Mouse (Mus musculus) lung, postnatal 0 days (tissue): ENCODE results near the gene Pdzrn4. TPM values are rescaled to one million over a fixed set of nuclear protein-coding genes. Genes with fewer than 3 reads are reported as not detected.

Source experiments
- ATAC-seq: fragments of 200-750 bp; cut with Nextera tagmentation; 2 replicates; pipeline ENCODE4 v1.8.0; 2017; ENCODE audit warnings: moderate library complexity
- DNase-seq: peaks from one replicate; pipeline ENCODE4 v3.0.0-alpha.2; 2016; ENCODE audit warnings: low spot score
- H3K27ac ChIP-seq: fragments of 300-500 bp; sonication (generic); 2 replicates; pipeline ENCODE4 v1.5.1; 2014; ENCODE audit warnings: antibody characterized with exemption, mild to moderate bottlenecking, low read length, mixed read lengths
- H3K27me3 ChIP-seq: fragments of 300-500 bp; sonication (generic); replicated peaks from 2 replicates; pipeline ENCODE4 v1.6.1; 2014; ENCODE audit warnings: low read length, mixed read lengths; ENCODE audit not compliant: insufficient read depth
- H3K36me3 ChIP-seq: fragments of 300-500 bp; sonication (generic); 2 replicates; pipeline ENCODE4 v1.6.1; 2014; ENCODE audit warnings: low read length, mixed read lengths; ENCODE audit not compliant: insufficient read depth
- H3K4me1 ChIP-seq: fragments of 300-500 bp; sonication (generic); 2 replicates; pipeline ENCODE4 v1.6.1; 2014; ENCODE audit warnings: antibody characterized with exemption, low read depth, low read length, mixed read lengths; ENCODE audit not compliant: insufficient read depth
- H3K4me2 ChIP-seq: fragments of 300-500 bp; sonication (generic); replicated peaks from 2 replicates; pipeline ENCODE4 v1.6.1; 2014; ENCODE audit warnings: low read depth, mild to moderate bottlenecking, low read length, moderate library complexity, mixed read lengths
- H3K4me3 ChIP-seq: fragments of 300-500 bp; sonication (generic); 2 replicates; pipeline ENCODE4 v1.5.1; 2014; ENCODE audit warnings: low read depth, low read length
- H3K9ac ChIP-seq: fragments of 300-500 bp; sonication (generic); replicated peaks from 2 replicates; pipeline ENCODE4 v1.6.1; 2014; ENCODE audit warnings: low read depth, mild to moderate bottlenecking
- H3K9me3 ChIP-seq: fragments of 300-500 bp; sonication (generic); 2 replicates; pipeline ENCODE4 v1.6.1; 2016; ENCODE audit warnings: low read length, mixed read lengths
- CTCF ChIP-seq: IDR thresholded peaks from 2 replicates; pipeline ENCODE4 v1.5.1; 2016; ENCODE audit warnings: antibody characterized with exemption, mild to moderate bottlenecking
- EP300 ChIP-seq: IDR thresholded peaks from 2 replicates; pipeline ENCODE4 v1.6.1; 2016; ENCODE audit warnings: antibody characterized with exemption, mild to moderate bottlenecking, control low read depth
- WGBS: fragments of 180-500 bp; shearing (Covaris S2); extraction: QIAGEN DNeasy Blood & Tissue Kit; methylation state at CpG from one replicate; pipeline ENCODE4 v1.1.7; 2014; 5-methylcytosine and 5-hydroxymethylcytosine counted together
- polyA plus RNA-seq: library from polyadenylated mRNA; unstranded; fragments of >200 nt; fragmentation: Nextera tagmentation; extraction: Ambion mirVana; gene quantifications from 2 replicates; pipeline ENCODE4 v1.2.1, GENCODE M21; 2015

Pdzrn4 gene
- polyA plus RNA-seq, 1 experiment from 2014 or later = 0.60 TPM

DNA sequence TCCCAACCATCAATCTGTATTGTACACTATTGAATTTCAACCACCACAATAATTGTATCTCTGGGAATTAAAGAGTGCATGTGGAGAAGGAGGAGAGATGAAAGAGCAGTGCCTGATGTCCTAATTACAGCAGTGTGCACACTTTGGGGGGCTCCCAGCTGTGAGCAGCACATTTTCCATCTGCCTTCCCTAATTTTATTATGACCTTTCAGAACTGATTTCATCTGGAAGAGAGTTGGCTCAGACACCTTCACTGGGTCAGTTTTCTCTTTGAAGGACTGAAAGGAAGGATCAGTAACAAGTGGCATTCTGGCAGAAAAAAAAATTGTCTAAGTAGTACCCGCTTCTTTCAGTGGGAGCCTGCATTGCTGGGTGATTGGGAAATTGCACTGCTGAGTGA lies 119.0 kb downstream of the Pdzrn4 start:
- DNase-seq = no peak
- no peaks in the 10 kb centered on the region for H3K27me3 ChIP-seq
- H3K4me2 ChIP-seq = no peak overlapping the region
- no peak for ATAC-seq
- H3K9ac ChIP-seq = no peak overlapping the region
- H3K4me3 ChIP-seq = no peak overlapping the region
- 67% methylated on average over 1 of the region's 1 CpGs for WGBS
- TF ChIP-seq EP300 (no peak), CTCF (no peak)
- H3K9me3 ChIP-seq = no peaks in the 10 kb centered on the region
- H3K27ac ChIP-seq = no peak overlapping the region
- H3K4me1 ChIP-seq = no peaks in the 10 kb centered on the region
- no peaks in the 10 kb centered on the region for H3K36me3 ChIP-seq

- ATAC-seq (no peak), DNase-seq (no peak)
- no peaks in the 10 kb centered on the region for H3K27me3 ChIP-seq
- H3K4me1 ChIP-seq = no peaks in the 10 kb centered on the region
- WGBS = 35% methylated on average over 19 of the region's 19 CpGs
- no peaks in the 10 kb centered on the region for H3K9me3 ChIP-seq
- no peak overlapping the region for H3K9ac ChIP-seq
- no peak overlapping the region for H3K27ac ChIP-seq
- H3K36me3 ChIP-seq = no peaks in the 10 kb centered on the region
- TF ChIP-seq CTCF (no peak), EP300 (no peak)
- H3K4me3 ChIP-seq = no peak overlapping the region
- no peak overlapping the region for H3K4me2 ChIP-seq
Measured at GRCm38 (mm10) chr15:92520677-92521225, 124.1 kb downstream of the Pdzrn4 start.

DNA sequence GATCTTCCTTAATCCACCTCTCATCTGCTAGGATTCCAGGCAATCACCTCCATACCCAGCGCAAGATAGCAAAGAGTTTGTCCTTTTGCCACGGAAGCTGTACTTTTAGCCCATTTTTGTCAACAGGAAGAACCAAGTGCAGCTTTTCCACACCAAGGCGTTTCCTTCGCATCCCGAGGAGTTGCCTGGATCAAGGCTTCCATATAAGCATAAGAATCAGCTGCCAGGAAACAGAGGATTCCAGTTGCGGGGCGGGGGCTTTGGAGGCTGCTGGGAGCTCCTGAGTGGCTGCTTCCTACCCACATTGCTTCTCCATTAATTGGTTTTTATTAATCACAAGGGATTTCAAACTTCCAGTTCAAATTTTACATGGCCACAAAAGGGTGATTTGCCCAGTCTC lies 125.0 kb downstream of the Pdzrn4 start:
- TF ChIP-seq EP300 = no peak
- no peak overlapping the region for H3K27ac ChIP-seq
- no peak overlapping the region for H3K9ac ChIP-seq
- H3K4me3 ChIP-seq = no peak overlapping the region
- H3K4me1 ChIP-seq = no peaks in the 10 kb centered on the region
- no peaks in the 10 kb centered on the region for H3K9me3 ChIP-seq
- DNase-seq = no peak
- H3K27me3 ChIP-seq = no peaks in the 10 kb centered on the region
- ATAC-seq = no peak
- no peak overlapping the region; the same call in 1 of the 2 replicates for H3K4me2 ChIP-seq
- WGBS = 12% methylated on average over 7 of the region's 7 CpGs
- H3K36me3 ChIP-seq = no peaks in the 10 kb centered on the region

DNA sequence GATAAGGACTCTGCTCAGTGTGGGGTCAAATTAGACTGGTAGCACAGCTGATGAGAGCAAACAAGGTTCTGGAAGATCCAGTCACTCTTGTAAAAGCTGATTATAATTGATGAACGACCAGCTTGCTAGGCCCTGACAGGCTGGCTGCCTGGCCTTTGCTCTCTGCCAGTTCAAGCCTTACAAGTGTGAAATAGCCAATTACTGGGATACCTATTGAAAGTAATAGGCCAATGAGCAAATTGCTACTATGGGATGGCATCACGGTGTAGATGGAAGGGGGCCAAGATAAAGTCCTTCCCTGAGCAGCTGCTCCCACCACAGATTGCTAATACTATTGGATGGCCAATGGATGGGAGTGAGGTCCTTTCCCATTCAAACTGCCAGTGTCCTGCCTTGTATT lies 128.2 kb downstream of the Pdzrn4 start:
- no peaks in the 10 kb centered on the region for H3K9me3 ChIP-seq
- DNase-seq = no peak
- no peak overlapping the region for H3K9ac ChIP-seq
- H3K27ac ChIP-seq = no peak overlapping the region
- 6% methylated on average over 2 of the region's 2 CpGs for WGBS
- H3K4me3 ChIP-seq = no peak overlapping the region
- H3K4me2 ChIP-seq = no peak overlapping the region
- ATAC-seq = no peak
- no peaks in the 10 kb centered on the region for H3K4me1 ChIP-seq
- no peak for TF ChIP-seq CTCF
- TF ChIP-seq EP300 = no peak
- H3K27me3 ChIP-seq = no peaks in the 10 kb centered on the region
- H3K36me3 ChIP-seq = no peaks in the 10 kb centered on the region

DNA sequence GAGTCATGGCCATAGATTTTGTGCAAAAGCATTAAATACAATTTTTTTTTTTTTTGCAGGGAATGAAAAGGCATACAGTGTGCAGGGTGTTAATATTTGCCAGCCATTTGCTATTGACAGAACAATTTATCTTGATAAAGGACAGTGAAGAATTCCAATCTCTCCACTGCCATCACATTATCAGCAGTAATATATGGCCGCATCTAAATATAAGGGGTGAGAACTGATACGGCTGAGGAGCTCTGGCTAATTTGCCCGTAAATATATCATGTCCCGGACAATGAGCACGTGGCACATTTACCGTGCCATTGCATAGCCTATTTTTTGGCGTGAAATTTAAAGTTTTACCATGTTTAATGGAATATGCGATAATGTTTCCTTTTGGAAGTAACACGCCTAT lies 128.7 kb downstream of the Pdzrn4 start:
- TF ChIP-seq EP300 = no peak
- TF ChIP-seq CTCF = no peak
- no peak overlapping the region for H3K9ac ChIP-seq
- H3K4me2 ChIP-seq = no peak overlapping the region
- no peaks in the 10 kb centered on the region for H3K36me3 ChIP-seq
- no peak for DNase-seq
- no peaks in the 10 kb centered on the region for H3K9me3 ChIP-seq
- 69% methylated on average over 9 of the region's 9 CpGs for WGBS
- H3K27me3 ChIP-seq = no peaks in the 10 kb centered on the region
- ATAC-seq = no peak
- no peak overlapping the region for H3K27ac ChIP-seq
- H3K4me3 ChIP-seq = no peak overlapping the region
- no peaks in the 10 kb centered on the region for H3K4me1 ChIP-seq

- no peak for ATAC-seq
Measured at GRCm38 (mm10) chr15:92526731-92527130, 130.1 kb downstream of the Pdzrn4 start.

GRCm38 (mm10) chr15:92543252-92543651 lies 146.6 kb downstream of the Pdzrn4 start:
- DNase-seq = no peak
- no peak for TF ChIP-seq EP300
- TF ChIP-seq CTCF = no peak
- no peak overlapping the region for H3K27ac ChIP-seq
- no peaks in the 10 kb centered on the region for H3K9me3 ChIP-seq
- H3K36me3 ChIP-seq = no peaks in the 10 kb centered on the region
- H3K4me2 ChIP-seq = no peak overlapping the region
- H3K9ac ChIP-seq = no peak overlapping the region
- 8% methylated on average over 1 of the region's 1 CpGs for WGBS
- H3K27me3 ChIP-seq = no peaks in the 10 kb centered on the region
- no peaks in the 10 kb centered on the region for H3K4me1 ChIP-seq
- H3K4me3 ChIP-seq = no peak overlapping the region
- ATAC-seq = no peak

More at GRCm38 (mm10) chr15:92526731-92527130, 130.1 kb downstream of the Pdzrn4 start:
- H3K9ac ChIP-seq = no peak overlapping the region
- no peak overlapping the region for H3K4me3 ChIP-seq
- no peaks in the 10 kb centered on the region for H3K27me3 ChIP-seq
- WGBS = 65% methylated on average over 4 of the region's 4 CpGs
- no peaks in the 10 kb centered on the region for H3K9me3 ChIP-seq
- no peaks in the 10 kb centered on the region for H3K36me3 ChIP-seq
- H3K27ac ChIP-seq = no peak overlapping the region
- no peaks in the 10 kb centered on the region for H3K4me1 ChIP-seq
- TF ChIP-seq CTCF (peak; percentile 67), EP300 (no peak)
- no peak overlapping the region for H3K4me2 ChIP-seq
- DNase-seq = no peak
